Mouse (Mus musculus): ENCODE measurements around the gene Lhx6. TPM values are rescaled to one million over a fixed set of nuclear protein-coding genes. Genes with fewer than 3 reads are reported as not detected.
A peak's percentile ranks its signal among the peaks of the same experiment; 100 is the strongest.
"Not testable (repeated sequence)": the region's sequence is repeated elsewhere in the genome, so short reads cannot be mapped to it uniquely, and the experiment has no call there.

Lhx6 gene
- 0.58 and 0.68 TPM in 2 replicates for polyA plus RNA-seq (2012; rRNA removed)

GRCm38 (mm10) chr2:36104956-36105741 is at the start of gene Lhx6:
Lhx6 (minus strand) TSS chr2:36105408.
- Histone ChIP-seq H3K27ac (ENCODE audit: control insufficient read depth, insufficient read depth, low read length) (no peak within 1 kb of the TSS), H3K27me3 (ENCODE audit: control insufficient read depth, insufficient read depth, low read length) (peaks cover 44% of the 10 kb centered on the region), H3K4me1 (replicated peaks; ENCODE audit: control insufficient read depth, insufficient read depth, low read length) (peaks cover 7% of the 10 kb centered on the region), H3K36me3 (ENCODE audit: control insufficient read depth, insufficient read depth, low read length) (no peaks in the 10 kb centered on the region), H3K4me3 (ENCODE audit: control insufficient read depth, insufficient read depth, low read length) (no peak within 1 kb of the TSS)
- TF ChIP-seq POLR2A (IDR thresholded peaks at IDR 0.05; ENCODE audit: control insufficient read depth, extremely low read depth, insufficient read depth, low read length, poor library complexity) (no peak), CTCF (IDR thresholded peaks at IDR 0.05; ENCODE audit: borderline replicate concordance, control insufficient read depth, extremely low read depth, insufficient read depth, low read length, poor library complexity) (no peak)
- DNase-seq, result no peak
- WGBS, result 3% methylated on average over 54 of the region's 58 CpGs

- H3K27me3 ChIP-seq (ENCODE audit: control insufficient read depth, insufficient read depth, low read length); H3K27ac ChIP-seq (ENCODE audit: control insufficient read depth, insufficient read depth, low read length); DNase-seq; H3K4me1 ChIP-seq (replicated peaks; ENCODE audit: control insufficient read depth, insufficient read depth, low read length); H3K36me3 ChIP-seq (ENCODE audit: control insufficient read depth, insufficient read depth, low read length); H3K4me3 ChIP-seq (ENCODE audit: control insufficient read depth, insufficient read depth, low read length): not testable (repeated sequence)
- 99% methylated on average over 4 of the region's 4 CpGs for WGBS
Measured at GRCm38 (mm10) chr2:36152401-36152800, 47.2 kb upstream of the Lhx6 start.

GRCm38 (mm10) chr2:36148876-36149365 is 43.7 kb upstream of the Lhx6 start:
- Histone ChIP-seq H3K4me3 (ENCODE audit: control insufficient read depth, insufficient read depth, low read length) (no peak overlapping the region), H3K36me3 (ENCODE audit: control insufficient read depth, insufficient read depth, low read length) (0 out of 2 replicates have a peak, but pooled peaks cover 4% of the 10 kb centered on the region), H3K27ac (ENCODE audit: control insufficient read depth, insufficient read depth, low read length) (no peak overlapping the region), H3K27me3 (ENCODE audit: control insufficient read depth, insufficient read depth, low read length) (no peaks in the 10 kb centered on the region), H3K4me1 (replicated peaks; ENCODE audit: control insufficient read depth, insufficient read depth, low read length) (no peaks in the 10 kb centered on the region)
- TF ChIP-seq POLR2A (IDR thresholded peaks at IDR 0.05; ENCODE audit: control insufficient read depth, extremely low read depth, insufficient read depth, low read length, poor library complexity), result no peak
- no peak for TF ChIP-seq CTCF (IDR thresholded peaks at IDR 0.05; ENCODE audit: borderline replicate concordance, control insufficient read depth, extremely low read depth, insufficient read depth, low read length, poor library complexity)
- DNase-seq, result no peak
- 92% methylated on average over 7 of the region's 7 CpGs for WGBS

- Histone ChIP-seq H3K27ac (ENCODE audit: control insufficient read depth, insufficient read depth, low read length) (no peak overlapping the region), H3K27me3 (ENCODE audit: control insufficient read depth, insufficient read depth, low read length) (no peaks in the 10 kb centered on the region), H3K4me1 (replicated peaks; ENCODE audit: control insufficient read depth, insufficient read depth, low read length) (peaks cover 2% of the 10 kb centered on the region; the same call in 1 of the 2 replicates), H3K4me3 (ENCODE audit: control insufficient read depth, insufficient read depth, low read length) (no peak overlapping the region), H3K36me3 (ENCODE audit: control insufficient read depth, insufficient read depth, low read length) (peaks cover under 1% of the 10 kb centered on the region)
- TF ChIP-seq POLR2A (IDR thresholded peaks at IDR 0.05; ENCODE audit: control insufficient read depth, extremely low read depth, insufficient read depth, low read length, poor library complexity) (no peak), CTCF (IDR thresholded peaks at IDR 0.05; ENCODE audit: borderline replicate concordance, control insufficient read depth, extremely low read depth, insufficient read depth, low read length, poor library complexity) (no peak)
- no peak for DNase-seq
- 93% methylated on average over 2 of the region's 2 CpGs for WGBS
Measured at GRCm38 (mm10) chr2:36139096-36139495, 33.9 kb upstream of the Lhx6 start.

- DNase-seq, result peak; percentile 89
- Histone ChIP-seq H3K36me3 (ENCODE audit: control insufficient read depth, insufficient read depth, low read length) (peaks cover 22% of the 10 kb centered on the region), H3K27ac (ENCODE audit: control insufficient read depth, insufficient read depth, low read length) (no peak within 1 kb of the TSS), H3K4me1 (replicated peaks; ENCODE audit: control insufficient read depth, insufficient read depth, low read length) (peaks cover 2% of the 10 kb centered on the region; the same call in 1 of the 2 replicates), H3K27me3 (ENCODE audit: control insufficient read depth, insufficient read depth, low read length) (no peaks in the 10 kb centered on the region), H3K4me3 (ENCODE audit: control insufficient read depth, insufficient read depth, low read length) (peak within 1 kb of the TSS; percentile 60)
- TF ChIP-seq POLR2A (IDR thresholded peaks at IDR 0.05; ENCODE audit: control insufficient read depth, extremely low read depth, insufficient read depth, low read length, poor library complexity), result peak; percentile 71; the same call in 1 of the 2 replicates
- peak; percentile 61; the same call in 1 of the 2 replicates for TF ChIP-seq CTCF (IDR thresholded peaks at IDR 0.05; ENCODE audit: borderline replicate concordance, control insufficient read depth, extremely low read depth, insufficient read depth, low read length, poor library complexity)
- WGBS, result under 1% methylated on average over 50 of the region's 50 CpGs
Measured at GRCm38 (mm10) chr2:36136300-36136941, 31.2 kb upstream of the Lhx6 start, which contains the start of the genes Mrrf and Rbm18. Mrrf (plus strand) TSS chr2:36136389. Rbm18 (minus strand) TSS chr2:36136773.

GRCm38 (mm10) chr2:36135887-36136286 is 30.7 kb upstream of the Lhx6 start:
- H3K4me1 ChIP-seq (replicated peaks; ENCODE audit: control insufficient read depth, insufficient read depth, low read length), result peaks cover 2% of the 10 kb centered on the region; the same call in 1 of the 2 replicates
- no peaks in the 10 kb centered on the region for H3K27me3 ChIP-seq (ENCODE audit: control insufficient read depth, insufficient read depth, low read length)
- peaks cover 27% of the 10 kb centered on the region for H3K36me3 ChIP-seq (ENCODE audit: control insufficient read depth, insufficient read depth, low read length)
- no peak overlapping the region for H3K27ac ChIP-seq (ENCODE audit: control insufficient read depth, insufficient read depth, low read length)
- DNase-seq, result no peak
- H3K4me3 ChIP-seq (ENCODE audit: control insufficient read depth, insufficient read depth, low read length), result peak overlapping the region; percentile 60
- TF ChIP-seq CTCF (IDR thresholded peaks at IDR 0.05; ENCODE audit: borderline replicate concordance, control insufficient read depth, extremely low read depth, insufficient read depth, low read length, poor library complexity) (no peak), POLR2A (IDR thresholded peaks at IDR 0.05; ENCODE audit: control insufficient read depth, extremely low read depth, insufficient read depth, low read length, poor library complexity) (no peak)
- 2% methylated on average over 4 of the region's 4 CpGs for WGBS
